Mouse (Mus musculus): ENCODE measurements around the gene Ubtd2. TPM values are rescaled to one million over a fixed set of nuclear protein-coding genes. Genes with fewer than 3 reads are reported as not detected.
A peak's percentile ranks its signal among the peaks of the same experiment; 100 is the strongest.

Ubtd2 gene
- polyA plus RNA-seq, 1 experiment, result 2.4 TPM

DNA sequence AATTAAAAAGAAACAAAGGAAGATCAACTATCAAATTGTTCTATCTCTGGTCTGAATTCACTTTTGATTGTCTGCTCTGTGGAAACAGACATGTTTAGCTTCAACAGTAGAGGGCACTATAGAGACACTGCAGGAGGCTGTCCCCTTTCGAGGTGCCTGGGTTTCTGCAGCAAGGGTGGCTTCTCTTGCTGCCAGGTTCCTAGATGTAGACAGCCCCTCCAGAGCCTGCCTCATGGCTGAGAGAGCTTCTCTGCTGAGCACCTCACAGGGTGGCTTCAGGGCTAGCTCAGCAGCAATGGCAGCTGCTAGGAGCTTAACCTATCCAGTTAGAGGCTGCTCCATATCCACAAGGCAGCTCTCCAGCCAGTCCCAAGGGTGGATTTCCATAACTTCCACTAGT, 5.0 kb upstream of the Ubtd2 start:
- peak; percentile 36 to 42 for DNase-seq (ENCODE audit: low read depth in 1 of 2, low spot score in 2 of 2)

DNA sequence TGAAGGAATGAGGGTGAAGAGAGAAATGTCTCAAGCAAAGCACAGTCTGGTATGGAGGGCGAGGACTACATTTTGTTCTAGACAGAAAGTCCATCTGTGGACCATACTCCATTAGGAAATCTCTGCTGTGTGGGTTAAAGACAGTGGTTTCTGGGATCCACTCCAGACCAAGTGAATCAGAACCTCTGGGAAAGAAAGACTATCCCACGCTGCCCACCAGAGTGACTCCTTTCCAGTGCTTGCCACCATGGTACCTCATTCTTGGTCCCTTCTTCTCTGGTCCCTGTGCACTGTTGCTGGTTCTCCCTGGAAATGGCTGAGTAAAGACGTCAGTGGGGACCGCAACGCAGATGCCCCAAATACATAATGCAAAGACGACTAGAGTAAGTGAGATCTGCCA, 3.9 kb upstream of the Ubtd2 start:
- H3K4me3 ChIP-seq (ENCODE audit: extremely low read depth, insufficient read depth, insufficient read length), result no peak overlapping the region
- TF ChIP-seq CTCF (IDR thresholded peaks at IDR 0.05; ENCODE audit: extremely low read depth, insufficient read depth, insufficient read length, insufficient replicate concordance) (no peak), POLR2A (IDR thresholded peaks at IDR 0.05; ENCODE audit: low read depth, low read length) (no peak)
- no peaks in the 10 kb centered on the region; the same call in 1 of the 2 replicates for H3K4me1 ChIP-seq (ENCODE audit: control insufficient read depth, insufficient read depth, insufficient read length)
- WGBS, result 91% methylated on average over 6 of the region's 6 CpGs
- no peak for DNase-seq (ENCODE audit: low read depth in 1 of 2, low spot score in 2 of 2)
- no peak overlapping the region for H3K27ac ChIP-seq (ENCODE audit: insufficient read depth, low read length)
- peaks cover 6% of the 10 kb centered on the region; the same call in 1 of the 2 replicates for H3K27me3 ChIP-seq (ENCODE audit: control insufficient read depth, insufficient read depth, low read length)
- H3K36me3 ChIP-seq (ENCODE audit: control insufficient read depth, insufficient read depth, low read length), result no peaks in the 10 kb centered on the region

More for the DNA sequence above, 5.0 kb upstream of the Ubtd2 start:
- Histone ChIP-seq H3K27me3 (ENCODE audit: control insufficient read depth, insufficient read depth, low read length) (0 out of 2 replicates have a peak, but pooled peaks cover under 1% of the 10 kb centered on the region), H3K36me3 (ENCODE audit: control insufficient read depth, insufficient read depth, low read length) (no peaks in the 10 kb centered on the region), H3K4me1 (ENCODE audit: control insufficient read depth, insufficient read depth, insufficient read length) (no peaks in the 10 kb centered on the region), H3K27ac (ENCODE audit: insufficient read depth, low read length) (no peak overlapping the region), H3K4me3 (ENCODE audit: extremely low read depth, insufficient read depth, insufficient read length) (no peak overlapping the region)
- 3% methylated on average over 1 of the region's 1 CpGs for WGBS
- TF ChIP-seq POLR2A (IDR thresholded peaks at IDR 0.05; ENCODE audit: low read depth, low read length) (no peak), CTCF (IDR thresholded peaks at IDR 0.05; ENCODE audit: extremely low read depth, insufficient read depth, insufficient read length, insufficient replicate concordance) (peak; percentile 74; the same call in 1 of the 2 replicates)

DNA sequence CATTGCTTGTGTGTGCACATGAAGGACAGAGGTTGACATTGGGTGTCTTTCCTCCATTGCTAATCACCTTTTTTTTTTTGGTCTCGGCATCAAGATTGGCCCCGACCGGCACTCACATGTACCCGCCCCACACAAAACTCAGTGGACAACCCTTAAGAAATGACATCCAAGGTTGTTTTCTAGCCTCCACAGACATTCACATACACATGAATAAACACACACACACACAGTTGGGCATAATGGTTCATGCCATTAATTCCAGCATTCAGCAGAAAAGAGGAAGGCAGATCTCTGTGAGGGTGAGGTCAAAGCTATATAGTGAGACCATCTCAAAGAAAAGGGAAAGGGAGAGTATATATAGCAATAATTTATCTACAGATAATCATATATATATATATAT, 2.4 kb upstream of the Ubtd2 start:
- H3K36me3 ChIP-seq (ENCODE audit: control insufficient read depth, insufficient read depth, low read length), result no peaks in the 10 kb centered on the region
- no peak overlapping the region for H3K4me3 ChIP-seq (ENCODE audit: extremely low read depth, insufficient read depth, insufficient read length)
- 96% methylated on average over 4 of the region's 4 CpGs for WGBS
- no peak for DNase-seq (ENCODE audit: low read depth in 1 of 2, low spot score in 2 of 2)
- no peaks in the 10 kb centered on the region; the same call in 1 of the 2 replicates for H3K4me1 ChIP-seq (ENCODE audit: control insufficient read depth, insufficient read depth, insufficient read length)
- no peak overlapping the region for H3K27ac ChIP-seq (ENCODE audit: insufficient read depth, low read length)
- TF ChIP-seq POLR2A (IDR thresholded peaks at IDR 0.05; ENCODE audit: low read depth, low read length), result no peak
- no peak for TF ChIP-seq CTCF (IDR thresholded peaks at IDR 0.05; ENCODE audit: extremely low read depth, insufficient read depth, insufficient read length, insufficient replicate concordance)
- peaks cover 6% of the 10 kb centered on the region; the same call in 1 of the 2 replicates for H3K27me3 ChIP-seq (ENCODE audit: control insufficient read depth, insufficient read depth, low read length)

- WGBS, result 86% methylated on average over 8 of the region's 8 CpGs
- no peak for DNase-seq (ENCODE audit: low read depth in 1 of 2, low spot score in 2 of 2)
- Histone ChIP-seq H3K36me3 (ENCODE audit: control insufficient read depth, insufficient read depth, low read length) (no peaks in the 10 kb centered on the region), H3K4me1 (ENCODE audit: control insufficient read depth, insufficient read depth, insufficient read length) (no peaks in the 10 kb centered on the region; the same call in 1 of the 2 replicates), H3K27ac (ENCODE audit: insufficient read depth, low read length) (no peak overlapping the region), H3K27me3 (ENCODE audit: control insufficient read depth, insufficient read depth, low read length) (peaks cover 6% of the 10 kb centered on the region; the same call in 1 of the 2 replicates), H3K4me3 (ENCODE audit: extremely low read depth, insufficient read depth, insufficient read length) (no peak overlapping the region)
- TF ChIP-seq POLR2A (IDR thresholded peaks at IDR 0.05; ENCODE audit: low read depth, low read length) (no peak), CTCF (IDR thresholded peaks at IDR 0.05; ENCODE audit: extremely low read depth, insufficient read depth, insufficient read length, insufficient replicate concordance) (no peak)
Observed at GRCm38 (mm10) chr11:32453353-32453915, 1.7 kb upstream of the Ubtd2 start.

GRCm38 (mm10) chr11:32454231-32454799, 855 bp upstream of the Ubtd2 start:
- H3K36me3 ChIP-seq (ENCODE audit: control insufficient read depth, insufficient read depth, low read length), result no peaks in the 10 kb centered on the region
- no peaks in the 10 kb centered on the region; the same call in 1 of the 2 replicates for H3K4me1 ChIP-seq (ENCODE audit: control insufficient read depth, insufficient read depth, insufficient read length)
- no peak for DNase-seq (ENCODE audit: low read depth in 1 of 2, low spot score in 2 of 2)
- TF ChIP-seq POLR2A (IDR thresholded peaks at IDR 0.05; ENCODE audit: low read depth, low read length) (no peak), CTCF (IDR thresholded peaks at IDR 0.05; ENCODE audit: extremely low read depth, insufficient read depth, insufficient read length, insufficient replicate concordance) (no peak)
- peaks cover 6% of the 10 kb centered on the region; the same call in 1 of the 2 replicates for H3K27me3 ChIP-seq (ENCODE audit: control insufficient read depth, insufficient read depth, low read length)
- WGBS, result 8% methylated on average over 19 of the region's 19 CpGs
- no peak overlapping the region for H3K27ac ChIP-seq (ENCODE audit: insufficient read depth, low read length)
- H3K4me3 ChIP-seq (ENCODE audit: extremely low read depth, insufficient read depth, insufficient read length), result peak overlapping the region; percentile 86

GRCm38 (mm10) chr11:32455507-32456141, 454 bp downstream of the Ubtd2 start:
- Histone ChIP-seq H3K4me3 (ENCODE audit: extremely low read depth, insufficient read depth, insufficient read length) (peak overlapping the region; percentile 86), H3K27me3 (ENCODE audit: control insufficient read depth, insufficient read depth, low read length) (peaks cover 6% of the 10 kb centered on the region; the same call in 1 of the 2 replicates), H3K27ac (ENCODE audit: insufficient read depth, low read length) (peak overlapping the region; percentile 35), H3K36me3 (ENCODE audit: control insufficient read depth, insufficient read depth, low read length) (no peaks in the 10 kb centered on the region), H3K4me1 (ENCODE audit: control insufficient read depth, insufficient read depth, insufficient read length) (no peaks in the 10 kb centered on the region; the same call in 1 of the 2 replicates)
- DNase-seq (ENCODE audit: low read depth in 1 of 2, low spot score in 2 of 2), result no peak
- under 1% methylated on average over 53 of the region's 58 CpGs for WGBS
- no peak for TF ChIP-seq CTCF (IDR thresholded peaks at IDR 0.05; ENCODE audit: extremely low read depth, insufficient read depth, insufficient read length, insufficient replicate concordance)
- TF ChIP-seq POLR2A (IDR thresholded peaks at IDR 0.05; ENCODE audit: low read depth, low read length), result no peak
